Mouse (Mus musculus) E14TG2a.4 (cell line): ENCODE data around the gene Smoc2.

Source experiments
- H3K27me3 ChIP-seq: 2 replicates; pipeline ENCODE4 v1.6.1; 2014; ENCODE audit warnings: low read length, control low read depth; ENCODE audit not compliant: insufficient read depth
- H3K36me3 ChIP-seq: 2 replicates; pipeline ENCODE4 v1.6.1; 2014; ENCODE audit warnings: low read length, control low read depth; ENCODE audit not compliant: insufficient read depth
- H3K4me1 ChIP-seq: replicated peaks from 2 replicates; pipeline ENCODE4 v1.6.1; 2014; ENCODE audit warnings: low read depth, low read length, control low read depth
- H3K4me3 ChIP-seq: replicated peaks from 2 replicates; pipeline ENCODE4 v1.5.1; 2014; ENCODE audit warnings: mild to moderate bottlenecking, low read length
- H3K9me3 ChIP-seq: 2 replicates; pipeline ENCODE4 v1.6.1; 2014; ENCODE audit warnings: low read length, control low read depth
- CTCF ChIP-seq: conservative IDR thresholded peaks from 2 replicates; pipeline ENCODE4 v1.5.1; 2014; ENCODE audit warnings: low read length
- NANOG ChIP-seq: IDR thresholded peaks from 2 replicates; pipeline ENCODE4 v1.6.1; 2014; ENCODE audit warnings: borderline replicate concordance, low read length, mixed read lengths
- POU5F1 ChIP-seq: IDR thresholded peaks from 2 replicates; pipeline ENCODE4 v1.6.1; 2014; ENCODE audit warnings: low read length, borderline replicate concordance

Smoc2 gene

DNA sequence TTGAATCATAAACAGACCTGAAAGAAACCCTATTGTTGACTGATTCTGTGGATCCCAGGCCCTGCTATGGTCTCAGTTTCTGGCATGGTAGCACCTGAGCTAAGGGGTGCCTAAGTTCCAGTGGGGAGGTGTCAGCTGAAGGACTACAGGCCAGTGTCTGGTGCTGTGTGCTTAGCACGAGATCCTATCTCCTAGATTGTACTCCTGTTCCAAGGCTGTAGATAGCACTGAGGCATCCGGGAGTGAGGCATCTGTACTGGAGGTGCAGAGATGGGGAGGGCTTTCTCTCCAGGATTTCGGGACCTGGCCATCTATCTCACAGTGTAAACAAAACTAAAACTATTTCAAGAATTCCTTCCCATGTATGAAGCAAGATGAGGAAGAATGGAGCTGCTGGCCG lies 38.1 kb downstream of the Smoc2 start:
- Histone ChIP-seq H3K4me3 (no peak overlapping the region), H3K9me3 (peaks cover 5% of the 10 kb centered on the region; the same call in 1 of the 2 replicates), H3K27me3 (0 out of 2 replicates have a peak, but pooled peaks cover 9% of the 10 kb centered on the region), H3K36me3 (no peaks in the 10 kb centered on the region), H3K4me1 (no peaks in the 10 kb centered on the region)
- TF ChIP-seq NANOG: no peak
- no peak for TF ChIP-seq CTCF
- TF ChIP-seq POU5F1: no peak

DNA sequence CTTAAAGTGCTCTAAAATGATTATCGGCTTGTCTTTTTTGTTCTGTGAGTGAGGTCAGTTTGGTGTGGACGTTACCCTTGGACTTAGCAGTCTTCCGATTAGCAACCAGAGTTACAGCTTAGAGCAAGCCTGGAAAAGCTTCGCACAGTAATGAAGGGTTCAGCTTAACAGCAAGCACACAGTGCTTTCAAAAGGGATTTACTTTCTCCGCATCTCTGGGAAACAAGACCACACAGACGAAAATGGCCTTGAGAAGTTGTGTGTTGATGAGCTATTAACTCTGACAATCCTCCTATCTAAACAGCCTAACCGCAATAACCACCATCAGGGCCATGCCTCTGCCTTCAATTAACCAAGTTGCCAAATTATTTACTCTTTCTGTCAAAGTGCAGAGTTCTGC lies 46.9 kb downstream of the Smoc2 start:
- H3K9me3 ChIP-seq: 0 out of 2 replicates have a peak, but pooled peaks cover 3% of the 10 kb centered on the region
- TF ChIP-seq CTCF: no peak
- TF ChIP-seq POU5F1: no peak
- TF ChIP-seq NANOG: no peak
- no peak overlapping the region for H3K4me3 ChIP-seq
- no peaks in the 10 kb centered on the region for H3K36me3 ChIP-seq
- no peaks in the 10 kb centered on the region for H3K4me1 ChIP-seq
- peaks cover 3% of the 10 kb centered on the region; the same call in 1 of the 2 replicates for H3K27me3 ChIP-seq

DNA sequence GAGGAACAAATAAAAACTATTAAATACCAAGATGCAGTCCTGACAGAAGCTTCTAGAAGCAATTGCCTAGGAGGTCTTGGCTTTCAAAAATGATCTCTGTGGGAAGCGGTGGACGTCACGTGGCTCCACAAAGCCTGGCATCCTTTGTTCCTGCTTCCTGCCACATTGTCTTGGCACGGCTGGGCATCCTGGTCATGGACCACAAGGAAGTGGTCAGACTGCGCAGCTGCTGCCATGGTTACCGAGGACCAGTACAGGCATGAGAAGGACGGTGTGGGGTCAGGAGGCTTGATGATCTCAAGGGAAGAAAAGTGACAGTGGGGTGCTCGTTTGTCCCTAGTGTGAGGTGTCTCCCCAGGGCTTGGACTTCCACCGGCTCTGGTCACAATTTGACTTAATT lies 48.7 kb downstream of the Smoc2 start:
- TF ChIP-seq POU5F1 (no peak), CTCF (no peak), NANOG (no peak)
- Histone ChIP-seq H3K4me3 (no peak overlapping the region), H3K9me3 (0 out of 2 replicates have a peak, but pooled peaks cover 3% of the 10 kb centered on the region)

DNA sequence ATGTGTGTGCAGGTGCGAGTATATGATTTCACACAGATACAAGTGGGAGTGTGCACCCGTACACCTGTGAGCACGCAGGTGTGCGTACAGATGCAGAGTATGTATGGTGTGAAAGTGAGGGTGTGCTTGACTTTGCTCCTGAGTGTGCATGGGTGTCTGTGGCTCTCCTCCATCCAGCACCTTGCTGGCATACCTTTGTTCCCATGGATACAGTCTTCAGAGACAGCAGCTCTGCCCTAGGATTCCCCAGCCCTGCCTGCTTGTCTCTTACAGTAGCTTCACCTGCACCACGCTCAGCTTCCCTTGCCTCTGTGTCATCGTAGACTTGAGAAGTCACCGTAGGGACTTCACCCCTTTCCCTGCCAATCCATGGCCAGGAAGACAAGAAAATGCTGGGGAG lies 51.2 kb downstream of the Smoc2 start:
- Histone ChIP-seq H3K9me3 (0 out of 2 replicates have a peak, but pooled peaks cover 3% of the 10 kb centered on the region), H3K27me3 (no peaks in the 10 kb centered on the region; the same call in 1 of the 2 replicates), H3K4me1 (no peaks in the 10 kb centered on the region), H3K36me3 (no peaks in the 10 kb centered on the region), H3K4me3 (no peak overlapping the region)
- TF ChIP-seq CTCF: no peak
- TF ChIP-seq NANOG: no peak
- no peak for TF ChIP-seq POU5F1

More for the DNA sequence above, 48.7 kb downstream of the Smoc2 start:
- Histone ChIP-seq H3K4me1 (no peaks in the 10 kb centered on the region), H3K27me3 (no peaks in the 10 kb centered on the region; the same call in 1 of the 2 replicates), H3K36me3 (no peaks in the 10 kb centered on the region)

- H3K9me3 ChIP-seq: no peaks in the 10 kb centered on the region
- no peaks in the 10 kb centered on the region for H3K36me3 ChIP-seq
- H3K27me3 ChIP-seq: no peaks in the 10 kb centered on the region
- no peak overlapping the region for H3K4me3 ChIP-seq
- no peaks in the 10 kb centered on the region for H3K4me1 ChIP-seq
- TF ChIP-seq NANOG: no peak
- TF ChIP-seq CTCF: no peak
- TF ChIP-seq POU5F1: no peak
These were observed 60.7 kb downstream of the Smoc2 start for GRCm38 (mm10) chr17:14339932-14340557.

DNA sequence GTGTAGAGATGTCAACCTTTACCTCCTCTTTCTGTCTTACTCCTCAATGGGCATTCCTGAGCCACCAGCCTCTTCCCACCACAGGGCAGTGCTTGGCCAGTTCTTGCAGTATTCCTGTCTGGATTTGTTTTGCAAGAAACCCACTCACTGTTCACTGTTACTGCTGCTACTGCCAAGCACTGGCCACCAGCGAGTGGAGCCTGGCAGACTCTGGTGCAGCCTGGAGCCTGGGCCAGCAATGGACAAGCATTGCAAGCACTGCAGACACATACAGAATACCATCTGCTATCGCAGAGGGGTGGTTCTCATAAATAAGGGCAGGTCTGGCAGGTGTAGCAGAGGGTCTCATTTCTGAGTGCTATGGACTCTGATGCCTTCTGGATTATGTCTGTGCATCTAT lies 61.4 kb downstream of the Smoc2 start:
- Histone ChIP-seq H3K4me1 (no peaks in the 10 kb centered on the region), H3K4me3 (no peak overlapping the region), H3K27me3 (no peaks in the 10 kb centered on the region), H3K36me3 (no peaks in the 10 kb centered on the region), H3K9me3 (no peaks in the 10 kb centered on the region)
- TF ChIP-seq POU5F1: no peak
- no peak for TF ChIP-seq CTCF
- TF ChIP-seq NANOG: no peak

- no peaks in the 10 kb centered on the region for H3K36me3 ChIP-seq
- TF ChIP-seq NANOG (no peak), POU5F1 (no peak), CTCF (no peak)
- no peaks in the 10 kb centered on the region for H3K4me1 ChIP-seq
- no peaks in the 10 kb centered on the region for H3K9me3 ChIP-seq
- no peak overlapping the region for H3K4me3 ChIP-seq
- no peaks in the 10 kb centered on the region for H3K27me3 ChIP-seq
These were observed 63.2 kb downstream of the Smoc2 start for GRCm38 (mm10) chr17:14342511-14342910.

- no peak overlapping the region for H3K4me3 ChIP-seq
- no peaks in the 10 kb centered on the region for H3K36me3 ChIP-seq
- no peak for TF ChIP-seq NANOG
- no peak for TF ChIP-seq CTCF
- no peak for TF ChIP-seq POU5F1
- no peaks in the 10 kb centered on the region for H3K27me3 ChIP-seq
- no peaks in the 10 kb centered on the region for H3K9me3 ChIP-seq
- no peaks in the 10 kb centered on the region for H3K4me1 ChIP-seq
These were observed 64.1 kb downstream of the Smoc2 start for GRCm38 (mm10) chr17:14343442-14343841.

DNA sequence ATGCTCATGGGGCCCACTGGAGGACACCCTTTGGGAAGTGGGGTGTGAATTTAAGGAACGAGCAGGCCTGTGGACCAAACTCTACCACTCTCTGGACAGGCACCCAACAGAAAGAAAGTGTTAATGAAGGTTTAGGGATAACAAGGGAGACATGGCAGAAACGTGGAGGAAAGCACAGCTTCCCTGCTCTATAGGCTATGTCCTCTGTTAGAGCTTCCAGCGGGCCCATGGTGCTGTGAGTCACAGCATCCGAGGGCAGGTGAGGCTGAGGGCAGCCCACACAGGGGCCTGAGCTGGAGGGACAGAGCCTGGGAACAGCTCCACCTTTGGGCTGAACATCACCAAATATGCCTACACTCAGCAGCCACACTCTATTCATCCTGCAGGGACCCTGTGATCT lies 66.2 kb downstream of the Smoc2 start:
- Histone ChIP-seq H3K9me3 (no peaks in the 10 kb centered on the region), H3K4me1 (no peaks in the 10 kb centered on the region)
- TF ChIP-seq POU5F1 (no peak), CTCF (no peak), NANOG (no peak)

More for the DNA sequence above, 66.2 kb downstream of the Smoc2 start:
- Histone ChIP-seq H3K27me3 (no peaks in the 10 kb centered on the region), H3K36me3 (no peaks in the 10 kb centered on the region), H3K4me3 (no peak overlapping the region)
